Mouse (Mus musculus): ENCODE data around the gene Ptch2. TPM values are rescaled to one million over a fixed set of nuclear protein-coding genes. Genes with fewer than 3 reads are reported as not detected.

Gene Ptch2
- polyA plus RNA-seq, 1 experiment from 2014 or later: 14.1 TPM

DNA sequence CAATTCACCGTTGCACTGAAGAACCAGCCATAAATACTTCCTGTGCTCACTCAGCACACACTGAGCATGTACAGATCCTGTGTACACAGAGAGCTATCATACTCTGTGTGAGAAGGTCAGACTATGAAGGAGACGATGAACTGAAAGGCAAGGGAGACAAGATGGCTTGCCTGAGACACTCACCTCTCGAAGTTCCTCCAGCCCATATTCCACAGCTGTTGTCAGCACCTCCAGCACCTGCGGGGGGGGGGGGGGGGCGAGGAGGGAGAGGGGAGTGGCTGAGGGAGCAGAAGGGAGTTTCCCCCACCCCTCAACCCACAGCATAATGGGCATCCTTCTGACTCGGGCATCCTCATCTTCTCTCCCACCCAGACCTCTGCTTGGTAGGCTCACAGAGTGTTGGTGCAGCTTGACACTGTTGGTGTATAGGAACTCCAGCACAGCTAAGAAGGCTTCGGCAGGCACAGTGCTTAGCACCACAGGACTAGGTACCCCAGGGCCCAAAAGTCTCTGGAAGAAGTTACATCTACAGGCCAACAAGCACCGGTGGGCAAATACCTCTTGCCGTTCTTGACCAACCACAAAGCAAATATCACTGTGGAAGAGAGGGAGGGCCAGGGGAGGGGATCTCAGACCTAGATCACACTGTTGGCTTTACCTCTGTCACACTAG lies 27.8 kb downstream of the Ptch2 start:
- Histone ChIP-seq H3K9me3 (ENCODE audit: low read depth, low read length) (no peaks in the 10 kb centered on the region), H3K4me2 (no peak overlapping the region), H3K27me3 (ENCODE audit: insufficient read depth, low read length) (no peaks in the 10 kb centered on the region), H3K4me1 (ENCODE audit: insufficient read depth) (peaks cover 17% of the 10 kb centered on the region), H3K9ac (no peak overlapping the region), H3K27ac (ENCODE audit: low read depth) (no peak overlapping the region), H3K36me3 (ENCODE audit: insufficient read depth) (peaks cover 10% of the 10 kb centered on the region; the same call in 1 of the 2 replicates), H3K4me3 (ENCODE audit: low read depth, low read length) (no peak overlapping the region)
- 56% methylated on average over 8 of the region's 9 CpGs for WGBS
- DNase-seq (no peak), ATAC-seq (ENCODE audit: insufficient read depth) (no peak)
- no peak for TF ChIP-seq CTCF (IDR thresholded peaks at IDR 0.05; ENCODE audit: low read depth)

DNA sequence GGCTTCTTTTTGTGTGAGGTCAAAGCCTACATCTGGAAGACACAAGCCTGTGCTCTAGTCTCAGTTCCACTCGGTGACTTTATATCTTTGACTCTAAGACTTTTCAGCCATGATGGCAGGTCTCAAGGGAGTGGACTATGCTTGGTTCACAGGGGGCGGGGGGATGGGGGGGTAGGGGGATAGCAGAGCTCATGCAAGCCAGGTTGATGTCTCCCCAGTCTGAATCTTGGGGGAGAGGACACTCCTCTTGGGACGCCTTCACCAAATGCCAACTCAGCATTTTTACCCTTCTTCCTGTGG lies 28.3 kb downstream of the Ptch2 start:
- no peak for TF ChIP-seq CTCF (IDR thresholded peaks at IDR 0.05; ENCODE audit: low read depth)
- H3K4me2 ChIP-seq: no peak overlapping the region
- H3K4me3 ChIP-seq (ENCODE audit: low read depth, low read length): no peak overlapping the region
- H3K27me3 ChIP-seq (ENCODE audit: insufficient read depth, low read length): no peaks in the 10 kb centered on the region
- H3K36me3 ChIP-seq (ENCODE audit: insufficient read depth): peaks cover 12% of the 10 kb centered on the region; the same call in 1 of the 2 replicates
- 73% methylated on average over 3 of the region's 3 CpGs for WGBS
- peaks cover 17% of the 10 kb centered on the region for H3K4me1 ChIP-seq (ENCODE audit: insufficient read depth)
- DNase-seq: no peak
- peak overlapping the region; percentile 94; the same call in 1 of the 2 replicates for H3K27ac ChIP-seq (ENCODE audit: low read depth)
- H3K9ac ChIP-seq: no peak overlapping the region
- H3K9me3 ChIP-seq (ENCODE audit: low read depth, low read length): no peaks in the 10 kb centered on the region
- no peak for ATAC-seq (ENCODE audit: insufficient read depth)

GRCm38 (mm10) chr4:117124518-117125347 lies 28.9 kb downstream of the Ptch2 start:
- Histone ChIP-seq H3K36me3 (ENCODE audit: insufficient read depth) (peaks cover 12% of the 10 kb centered on the region; the same call in 1 of the 2 replicates), H3K9me3 (ENCODE audit: low read depth, low read length) (no peaks in the 10 kb centered on the region), H3K4me2 (peak overlapping the region; percentile 15), H3K4me1 (ENCODE audit: insufficient read depth) (peaks cover 17% of the 10 kb centered on the region), H3K27ac (ENCODE audit: low read depth) (peak overlapping the region; percentile 94), H3K4me3 (ENCODE audit: low read depth, low read length) (no peak overlapping the region), H3K9ac (peak overlapping the region; percentile 35; the same call in 1 of the 2 replicates), H3K27me3 (ENCODE audit: insufficient read depth, low read length) (no peaks in the 10 kb centered on the region)
- DNase-seq (peak; percentile 59), ATAC-seq (ENCODE audit: insufficient read depth) (no peak)
- 41% methylated on average over 14 of the region's 14 CpGs for WGBS
- TF ChIP-seq CTCF (IDR thresholded peaks at IDR 0.05; ENCODE audit: low read depth): no peak

DNA sequence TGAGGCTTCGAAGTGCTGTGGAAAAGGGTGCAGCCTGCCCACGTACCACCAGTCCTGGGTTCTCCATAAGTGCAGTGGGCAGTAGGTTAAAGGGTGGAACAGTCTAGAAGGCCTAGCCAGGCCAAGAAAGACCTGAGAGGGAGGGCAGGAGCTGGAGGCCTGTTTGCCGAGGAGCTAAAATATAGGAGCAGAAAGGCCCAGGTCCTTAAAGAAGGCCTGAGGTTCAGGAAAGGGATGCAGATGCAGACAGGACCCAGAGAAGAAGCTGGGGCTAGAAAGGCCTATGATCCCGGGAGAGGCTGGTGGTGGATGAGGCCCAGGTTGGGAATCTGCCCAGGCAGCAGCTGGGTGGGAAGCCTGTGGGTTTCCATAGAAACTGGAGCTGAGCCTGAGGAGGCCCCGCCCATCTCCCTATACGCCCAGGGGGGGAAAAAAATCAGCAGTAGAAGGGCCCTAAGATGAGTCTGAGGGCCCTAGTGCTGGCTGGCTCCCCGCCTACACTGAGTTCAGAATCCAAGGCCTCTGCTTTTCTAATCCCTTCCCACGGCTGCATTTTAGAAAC lies 29.6 kb downstream of the Ptch2 start, which contains the start of gene Btbd19:
Btbd19 (minus strand) TSS at position 378 of the 562 bp plus-strand sequence.
- peaks cover 17% of the 10 kb centered on the region for H3K4me1 ChIP-seq (ENCODE audit: insufficient read depth)
- peak within 1 kb of the TSS; percentile 35; the same call in 1 of the 2 replicates for H3K9ac ChIP-seq
- H3K4me3 ChIP-seq (ENCODE audit: low read depth, low read length): no peak within 1 kb of the TSS
- ATAC-seq (ENCODE audit: insufficient read depth): peak; percentile 60
- peak; percentile 92 for DNase-seq
- H3K4me2 ChIP-seq: peak within 1 kb of the TSS; percentile 26
- no peak for TF ChIP-seq CTCF (IDR thresholded peaks at IDR 0.05; ENCODE audit: low read depth)
- peaks cover 12% of the 10 kb centered on the region; the same call in 1 of the 2 replicates for H3K36me3 ChIP-seq (ENCODE audit: insufficient read depth)
- H3K27me3 ChIP-seq (ENCODE audit: insufficient read depth, low read length): no peaks in the 10 kb centered on the region
- WGBS: 21% methylated on average over 8 of the region's 8 CpGs
- peak within 1 kb of the TSS; percentile 94 for H3K27ac ChIP-seq (ENCODE audit: low read depth)
- no peaks in the 10 kb centered on the region for H3K9me3 ChIP-seq (ENCODE audit: low read depth, low read length)

DNA sequence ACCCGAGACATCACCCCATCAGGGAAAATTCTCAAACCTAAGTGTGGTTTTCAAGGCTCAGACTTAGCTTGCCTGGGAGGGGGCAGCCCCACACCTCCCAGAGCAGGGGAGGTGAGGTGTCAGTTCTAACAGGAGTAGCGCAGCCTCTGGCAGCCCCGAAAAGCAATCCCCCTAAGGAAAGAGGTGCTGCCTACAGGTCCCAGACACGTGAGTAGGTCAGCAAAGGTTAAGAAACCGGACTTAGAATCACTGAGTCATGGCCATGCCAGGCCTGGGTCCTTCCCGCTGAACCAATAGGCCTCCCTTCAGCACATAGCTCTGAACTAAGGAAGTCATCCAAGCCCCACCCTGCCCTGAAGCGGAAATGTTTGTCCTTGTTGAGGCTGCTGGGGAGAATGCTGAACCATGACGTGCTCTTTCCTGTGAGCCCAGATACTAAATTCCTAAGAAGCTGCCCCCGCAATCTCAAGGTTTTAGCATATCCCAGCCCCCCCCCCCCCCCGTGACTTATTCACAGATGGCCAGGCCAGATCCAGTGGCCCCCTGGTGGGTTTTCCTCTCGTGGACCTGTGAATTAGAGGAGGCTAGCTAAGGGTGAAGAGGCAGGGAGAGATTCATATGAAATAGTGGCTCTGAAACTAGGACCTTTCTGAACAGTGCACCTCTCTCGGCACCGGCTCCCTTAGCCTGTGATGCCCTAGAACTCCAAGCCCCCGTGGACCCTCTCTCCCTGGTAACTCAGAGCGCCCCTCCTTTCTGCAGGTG lies 30.2 kb downstream of the Ptch2 start:
- no peak for TF ChIP-seq CTCF (IDR thresholded peaks at IDR 0.05; ENCODE audit: low read depth)
- H3K27me3 ChIP-seq (ENCODE audit: insufficient read depth, low read length): no peaks in the 10 kb centered on the region
- peak; percentile 80 for DNase-seq
- H3K4me3 ChIP-seq (ENCODE audit: low read depth, low read length): no peak overlapping the region
- H3K4me2 ChIP-seq: 0 out of 2 replicates have a peak overlapping the region, but pooled peaks have one; percentile 26
- peaks cover 17% of the 10 kb centered on the region for H3K4me1 ChIP-seq (ENCODE audit: insufficient read depth)
- peak overlapping the region; percentile 94 for H3K27ac ChIP-seq (ENCODE audit: low read depth)
- WGBS: 31% methylated on average over 15 of the region's 15 CpGs
- ATAC-seq (ENCODE audit: insufficient read depth): peak; percentile 60
- H3K9me3 ChIP-seq (ENCODE audit: low read depth, low read length): no peaks in the 10 kb centered on the region
- peaks cover 12% of the 10 kb centered on the region; the same call in 1 of the 2 replicates for H3K36me3 ChIP-seq (ENCODE audit: insufficient read depth)
- H3K9ac ChIP-seq: peak overlapping the region; percentile 26; the same call in 1 of the 2 replicates

- DNase-seq (no peak), ATAC-seq (ENCODE audit: insufficient read depth) (no peak)
- Histone ChIP-seq H3K9me3 (ENCODE audit: low read depth, low read length) (no peaks in the 10 kb centered on the region), H3K36me3 (ENCODE audit: insufficient read depth) (peaks cover 16% of the 10 kb centered on the region; the same call in 1 of the 2 replicates), H3K4me2 (0 out of 2 replicates have a peak within 1 kb of the TSS, but pooled peaks have one; percentile 26), H3K27ac (ENCODE audit: low read depth) (peak within 1 kb of the TSS; percentile 94), H3K4me1 (ENCODE audit: insufficient read depth) (peaks cover 17% of the 10 kb centered on the region), H3K4me3 (ENCODE audit: low read depth, low read length) (no peak within 1 kb of the TSS), H3K27me3 (ENCODE audit: insufficient read depth, low read length) (peaks cover 2% of the 10 kb centered on the region; the same call in 1 of the 2 replicates), H3K9ac (peak within 1 kb of the TSS; percentile 26; the same call in 1 of the 2 replicates)
- TF ChIP-seq CTCF (IDR thresholded peaks at IDR 0.05; ENCODE audit: low read depth): no peak
- WGBS: 86% methylated on average over 9 of the region's 9 CpGs
Observed at GRCm38 (mm10) chr4:117126675-117127290, 30.9 kb downstream of the Ptch2 start, which contains the start of gene Tctex1d4. TSS of gene Tctex1d4 (plus strand) at chr4:117126794.

Measured in lung, embryonic 14.5 days (tissue).